Mouse (Mus musculus) urinary bladder, adult 2 months (tissue): ENCODE measurements at regions not wholly inside any gene's neighbourhood (a gene's known extent, or its start where the extent isn't known, plus 50 kb on each side); places are given as distances from the start of the nearest gene placed in this dataset.

Source experiments
- DNase-seq: peaks from one replicate; pipeline ENCODE4 v3.0.0; 2022; ENCODE audit warnings: low spot score

DNA sequence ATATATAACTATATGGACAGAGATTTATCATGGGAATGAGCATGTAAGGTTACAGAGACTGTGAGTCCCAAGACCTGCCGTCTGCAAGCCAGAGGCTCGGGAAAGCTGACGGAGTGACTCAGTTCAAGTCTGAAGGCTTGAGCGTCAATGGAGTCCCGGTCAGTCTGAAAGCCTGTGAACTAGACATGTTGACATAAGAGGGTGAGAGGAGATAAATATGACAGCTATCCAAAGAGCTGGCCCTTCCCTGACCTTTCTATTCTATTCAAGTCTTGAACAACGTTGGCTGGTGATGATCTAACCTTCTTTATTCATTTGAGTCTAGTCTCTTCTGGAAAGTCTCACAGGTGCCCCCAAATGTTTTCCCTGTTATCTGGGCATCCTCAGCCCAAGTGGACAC, 223.8 kb upstream of the Zfp637 start:
- DNase-seq, result peak; percentile 10

DNA sequence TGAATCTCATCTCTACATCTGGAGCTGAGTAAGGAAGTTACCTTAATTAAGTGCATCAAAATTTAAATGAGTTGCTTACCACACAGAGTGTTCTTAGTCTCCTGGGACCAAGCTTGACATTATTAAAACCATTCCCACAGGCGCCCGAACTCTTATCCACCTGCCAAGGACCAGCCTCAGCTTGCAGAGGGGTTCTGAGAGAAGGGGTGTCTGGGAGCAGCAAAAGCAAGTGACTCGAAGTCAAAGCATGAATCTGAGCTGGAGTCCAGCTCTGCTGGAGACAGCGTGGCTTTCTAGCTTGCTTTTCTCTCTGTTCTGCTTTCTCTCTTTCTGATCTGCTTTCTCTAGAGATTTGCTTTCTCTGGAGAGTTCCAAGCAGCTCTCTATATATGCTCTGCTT, 223.0 kb upstream of the Zfp637 start:
- DNase-seq, result no peak

DNA sequence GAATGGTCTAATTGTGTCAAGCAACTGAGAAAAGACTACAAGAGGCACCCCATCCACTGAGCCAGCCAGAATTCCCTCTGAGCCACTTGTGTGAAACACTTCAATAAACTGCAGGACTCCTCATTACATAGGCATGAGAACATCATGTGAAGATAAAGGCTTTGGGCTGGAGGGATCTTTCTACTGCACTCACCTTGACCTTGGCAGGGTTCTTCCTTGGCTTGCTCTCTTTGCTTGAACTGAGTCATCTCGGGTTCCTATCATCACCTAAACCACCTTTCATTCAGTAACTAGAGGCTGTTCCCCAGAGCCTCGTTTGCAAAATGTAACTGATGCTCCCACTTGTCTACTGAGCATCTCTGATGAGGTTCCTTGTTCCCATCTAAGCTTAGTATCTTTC, 221.4 kb upstream of the Zfp637 start:
- no peak for DNase-seq

- DNase-seq, result no peak
Measured at GRCm38 (mm10) chr6:117622446-117622845, 218.5 kb upstream of the Zfp637 start.

- no peak for DNase-seq
Measured at GRCm38 (mm10) chr6:117622946-117623345, 218.0 kb upstream of the Zfp637 start.

GRCm38 (mm10) chr6:117625716-117626115, 215.3 kb upstream of the Zfp637 start:
- DNase-seq, result no peak

DNA sequence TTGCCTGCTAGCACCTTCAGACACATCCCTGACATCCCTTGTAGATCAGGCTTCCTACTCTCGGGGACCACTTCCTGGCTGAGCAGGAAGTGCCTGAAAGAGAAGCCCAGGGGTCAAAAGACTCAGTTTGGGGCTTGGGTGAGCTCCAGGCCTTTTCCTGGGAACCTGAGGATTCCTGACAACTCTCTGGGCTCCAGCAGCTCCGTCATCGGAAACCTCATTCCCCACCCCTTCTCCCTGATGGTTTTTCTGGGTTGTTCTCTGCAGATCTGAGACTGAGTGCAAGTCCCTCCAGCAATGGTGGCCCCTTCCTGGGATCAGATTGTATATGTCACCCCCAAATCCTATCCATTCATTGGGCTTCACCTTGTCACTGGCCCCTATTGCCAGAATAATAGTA, 213.5 kb upstream of the Zfp637 start:
- no peak for DNase-seq

DNA sequence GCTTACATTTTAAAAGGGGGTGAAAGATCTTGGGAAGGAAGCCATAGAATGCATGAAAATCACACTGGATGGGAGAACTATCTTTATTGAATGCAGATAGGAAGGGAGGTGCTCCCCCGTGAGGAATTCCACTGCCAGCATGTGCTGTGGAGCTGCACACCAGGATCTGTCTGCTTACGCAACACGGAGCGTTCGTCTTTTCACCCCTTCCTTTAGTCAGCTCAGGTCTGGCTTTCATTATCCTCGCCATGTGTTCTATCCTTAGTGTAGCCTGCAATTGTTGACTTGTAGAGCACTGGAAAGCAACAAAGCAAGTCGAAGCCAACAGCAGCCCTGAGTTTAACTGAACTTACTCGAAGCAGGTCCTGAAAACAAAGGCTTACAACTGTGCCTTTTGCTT, 194.4 kb upstream of the Zfp637 start:
- DNase-seq, result no peak

DNA sequence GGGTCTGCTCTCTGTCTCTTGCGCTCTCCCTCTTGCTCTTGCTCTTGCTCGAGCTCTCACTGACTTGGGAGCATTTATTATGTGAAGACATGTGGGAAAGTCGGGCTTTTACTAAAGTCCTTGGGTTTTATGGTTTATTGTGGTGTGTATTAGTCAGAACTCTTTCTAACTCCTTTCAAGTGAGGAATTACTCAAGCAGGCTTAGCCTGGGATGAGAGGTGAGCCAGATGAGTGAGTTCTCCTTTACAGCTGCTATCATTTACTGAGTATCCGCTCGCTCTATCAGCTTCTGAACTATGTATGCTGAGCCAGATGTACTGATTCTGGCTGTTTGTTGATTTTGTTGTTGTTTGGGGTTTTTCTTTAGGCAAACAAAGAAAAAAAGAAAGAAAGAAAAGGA, 190.4 kb upstream of the Zfp637 start:
- no peak for DNase-seq

DNA sequence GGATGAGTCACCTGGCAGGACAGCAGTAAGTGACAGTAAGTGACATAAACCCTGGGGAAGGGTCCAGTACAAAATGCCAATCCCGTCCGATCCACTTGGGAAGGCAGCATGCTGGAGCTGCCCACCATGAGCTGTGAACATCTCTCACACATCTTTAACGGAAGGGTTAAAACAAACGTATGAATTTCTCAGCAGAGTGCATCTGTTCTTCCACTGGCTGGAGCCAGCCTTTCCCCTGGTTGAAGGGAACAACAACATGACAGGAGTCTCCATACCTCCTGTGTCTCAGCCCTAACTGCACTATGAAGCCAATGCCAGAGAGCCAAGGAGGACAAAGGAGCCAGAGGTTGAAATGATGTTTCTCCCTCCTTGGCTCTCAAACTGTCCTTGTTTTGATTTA, 189.4 kb upstream of the Zfp637 start:
- no peak for DNase-seq

GRCm38 (mm10) chr6:117652012-117652411, 189.0 kb upstream of the Zfp637 start:
- no peak for DNase-seq

- no peak for DNase-seq
Measured at GRCm38 (mm10) chr6:117652917-117653316, 188.1 kb upstream of the Zfp637 start.

GRCm38 (mm10) chr6:117653886-117654425, 187.0 kb upstream of the Zfp637 start:
- no peak for DNase-seq

DNA sequence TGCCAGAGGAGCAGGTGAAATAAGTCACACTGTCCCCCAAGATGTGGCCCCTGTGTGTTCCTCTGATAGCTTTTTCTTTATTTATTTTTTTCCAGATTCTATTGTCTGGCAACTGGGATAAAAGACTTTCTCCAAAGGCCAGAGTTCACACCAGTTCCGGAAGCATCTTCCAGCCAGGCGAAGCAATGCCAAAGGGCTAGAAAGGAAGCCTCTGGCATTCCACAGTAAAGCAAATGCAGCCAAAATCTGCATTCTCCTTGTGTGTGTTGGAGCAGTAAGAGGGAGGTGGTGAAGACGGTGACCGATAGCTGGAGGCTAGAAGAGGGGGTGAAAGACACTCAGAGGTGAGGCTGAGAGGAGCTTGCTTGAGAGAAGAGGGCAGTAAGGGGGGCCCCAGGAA, 185.0 kb upstream of the Zfp637 start:
- no peak for DNase-seq

GRCm38 (mm10) chr6:117660576-117660975, 180.4 kb upstream of the Zfp637 start:
- DNase-seq, result no peak

- no peak for DNase-seq
Measured at GRCm38 (mm10) chr6:117662635-117663034, 178.3 kb upstream of the Zfp637 start.

DNA sequence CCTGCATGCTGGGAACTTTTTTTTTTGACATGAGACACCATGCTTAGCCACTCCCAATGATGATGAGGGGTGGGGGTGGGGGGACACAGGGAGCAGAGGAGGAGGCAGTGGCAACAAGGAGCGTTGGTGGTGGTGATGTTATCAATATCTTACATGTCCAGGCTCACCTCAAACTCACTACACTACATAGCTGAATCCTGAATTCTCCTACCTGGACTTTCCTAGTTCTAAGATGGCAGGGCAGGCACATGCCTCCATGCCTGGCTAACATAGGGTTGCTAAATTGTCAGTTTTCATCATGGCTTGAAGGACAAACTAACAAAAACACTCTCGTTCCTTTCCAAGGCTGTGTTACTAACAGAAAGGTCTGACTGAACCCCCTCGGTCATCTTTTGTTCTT, 170.6 kb upstream of the Zfp637 start:
- no peak for DNase-seq

GRCm38 (mm10) chr6:117670792-117671525, 170.0 kb upstream of the Zfp637 start:
- DNase-seq, result no peak

GRCm38 (mm10) chr6:117675059-117675800, 165.8 kb upstream of the Zfp637 start:
- no peak for DNase-seq

DNA sequence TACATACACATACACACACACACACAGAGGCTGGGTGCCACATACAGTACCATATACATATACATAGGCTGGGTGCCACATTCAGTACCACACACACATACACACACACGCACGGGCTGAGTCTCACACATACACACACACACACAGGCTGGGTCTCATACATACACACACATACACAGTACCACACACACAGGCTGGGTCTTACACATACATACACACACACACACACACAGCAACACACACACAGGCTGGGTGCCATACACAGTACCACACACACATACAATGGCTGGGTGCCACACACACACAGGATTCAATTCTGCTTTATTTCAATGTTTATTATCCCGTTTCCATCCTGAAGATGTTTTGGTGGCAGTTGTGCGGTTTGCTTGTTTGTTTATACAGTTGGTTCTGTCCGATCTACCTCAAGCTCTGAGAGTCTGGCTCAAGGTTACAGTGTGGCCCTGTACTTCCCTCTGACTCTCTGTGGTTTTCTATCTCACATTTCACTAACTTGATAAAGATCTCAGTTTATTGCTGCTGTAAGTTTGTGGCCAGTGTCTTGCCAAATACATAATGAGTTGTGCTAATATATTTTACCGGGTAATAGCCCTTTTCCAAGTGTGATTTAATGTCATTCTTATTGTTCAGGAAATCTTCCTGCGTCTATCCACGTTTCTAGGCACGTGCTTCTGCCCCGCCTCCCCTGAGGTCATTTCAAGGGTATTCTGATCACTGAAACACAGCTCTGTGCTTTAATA, 164.7 kb upstream of the Zfp637 start:
- DNase-seq, result no peak

- DNase-seq, result no peak
Measured at GRCm38 (mm10) chr6:117677062-117677461, 163.9 kb upstream of the Zfp637 start.

DNA sequence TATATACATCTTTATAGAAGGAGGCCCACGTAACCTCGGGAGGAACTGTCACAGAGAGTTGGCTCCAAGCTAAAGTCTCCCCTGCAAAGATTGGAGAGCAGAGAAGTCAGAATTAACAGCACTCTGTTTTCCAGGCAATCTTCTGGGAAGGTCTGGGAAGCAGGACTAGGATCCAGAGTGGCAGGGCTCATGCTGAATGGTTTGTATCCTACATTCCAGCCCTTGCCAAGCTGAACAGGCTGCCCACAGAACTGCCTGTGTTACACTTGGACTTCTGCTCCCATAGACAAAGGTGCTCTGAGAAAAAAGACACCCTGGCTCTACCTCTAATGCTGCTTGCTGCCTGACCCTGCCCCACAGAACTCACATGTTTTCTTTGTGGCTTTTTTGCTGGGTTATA, 163.2 kb upstream of the Zfp637 start:
- DNase-seq, result no peak

DNA sequence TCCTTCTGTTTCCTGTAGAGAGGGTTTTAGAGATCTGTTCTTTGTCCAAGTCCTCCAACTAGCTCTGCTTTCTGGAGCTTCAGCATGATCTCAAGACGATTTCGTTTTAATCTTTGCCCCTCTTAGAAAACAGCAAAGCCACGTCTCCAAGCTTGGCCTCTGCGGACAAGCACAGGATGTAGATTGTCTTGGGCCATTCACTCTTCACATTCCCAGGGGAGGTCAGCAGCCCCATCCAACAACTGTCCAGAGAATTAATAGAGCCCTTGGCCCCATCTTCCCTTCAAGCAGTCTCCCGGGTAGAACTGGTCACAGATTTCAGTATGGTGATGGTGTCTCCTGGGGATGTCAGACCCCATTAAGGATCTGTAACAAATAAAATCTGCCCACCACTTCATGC, 162.7 kb upstream of the Zfp637 start:
- DNase-seq, result no peak
